ENCODE assay signal across 7 mouse cellular contexts in the genomic region with DNA sequence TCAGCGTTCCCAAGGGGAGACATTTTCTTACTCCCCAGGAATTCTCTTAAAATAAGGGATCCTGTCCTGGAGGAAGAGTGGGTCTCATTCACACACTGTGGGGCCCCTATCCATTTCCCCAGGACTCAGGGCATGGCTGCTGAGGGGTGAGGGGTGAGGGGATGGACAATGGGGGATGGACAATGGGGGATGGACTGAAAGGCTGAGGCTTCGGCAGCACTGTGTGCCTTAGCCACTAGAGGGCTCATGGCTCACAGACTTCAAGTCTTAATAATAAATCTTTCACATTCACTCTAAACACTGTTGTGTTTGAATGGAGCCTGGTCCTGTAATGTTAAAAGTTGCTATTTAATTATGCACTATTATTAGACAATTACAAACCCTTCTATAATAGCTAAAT. TPM values are rescaled to one million over a fixed set of nuclear protein-coding genes. Genes with fewer than 3 reads are reported as not detected.
DNase-seq lines count a peak whose midpoint lies in the region; TF ChIP-seq lines count a peak whose summit lies in the region.

No protein-coding gene starts in this region.

- no peak for TF ChIP-seq POLR2A in embryonic fibroblast, embryonic 13.5 days (IDR thresholded peaks at IDR 0.05; ENCODE audit: low read depth, low read length)

- DNase-seq in left cerebral cortex, adult 18-20 months (ENCODE audit: low spot score in 2 of 2): peak; percentile 16 to 53
- no peak for DNase-seq in left cerebral cortex, adult 8-10 months (ENCODE audit: low spot score in 2 of 2)
- peak; percentile 46 for DNase-seq in ZHBTc4 (ENCODE audit: low read depth, low spot score)
- peak; percentile 20 for DNase-seq in lung, postnatal 36 days
- no peak for DNase-seq in T-cell, adult 2 months (ENCODE audit: low spot score)
- no peak for DNase-seq in spleen, adult 12 weeks (ENCODE audit: low spot score)

- H3K4me3 ChIP-seq in embryonic fibroblast, embryonic 13.5 days (ENCODE audit: insufficient read depth, low read length): no peak overlapping the region

- H3K27ac ChIP-seq in embryonic fibroblast, embryonic 13.5 days (ENCODE audit: insufficient read depth, low read length): no peak overlapping the region

- peak; percentile 70; the same call in 1 of the 2 replicates for TF ChIP-seq CTCF in embryonic fibroblast, embryonic 13.5 days (IDR thresholded peaks at IDR 0.05; ENCODE audit: borderline replicate concordance, insufficient read depth, low read length)

- 0 out of 2 replicates have a peak, but pooled peaks cover 3% of the 10 kb centered on the region for H3K4me1 ChIP-seq in embryonic fibroblast, embryonic 13.5 days (ENCODE audit: control insufficient read depth, insufficient read depth, low read length)

RNA-seq across cellular contexts. Expression of a gene that starts 21.4 kb away (rescaled TPM):
- total RNA-seq in left cerebral cortex, adult 18-20 months (2021): 10 to 100 TPM; 10.4 to 11.0 TPM
- 1 to 10 TPM; 7.2 to 9.2 (median 7.9) TPM for total RNA-seq in left cerebral cortex, adult 8-10 months (2022)
- polyA plus RNA-seq in embryonic fibroblast, embryonic 13.5 days (2011; ENCODE audit: insufficient read length, low read depth, missing spikeins): not detected in 2 replicates

Comparison
In these comparisons a context has a peak if more than half of its experiments do, and no peak if none do; other contexts are left out.
1. DNase-seq: peak in left cerebral cortex, adult 18-20 months (2 of 2), ZHBTc4 (single experiment) and lung, postnatal 36 days (single experiment); none in left cerebral cortex, adult 8-10 months (0 of 2), T-cell, adult 2 months (single experiment) and spleen, adult 12 weeks (single experiment).